Mouse (Mus musculus) liver, embryonic 14.5 days (tissue): ENCODE measurements at regions not wholly inside any gene's neighbourhood (a gene's known extent, or its start where the extent isn't known, plus 50 kb on each side); places are given as distances from the start of the nearest gene placed in this dataset.

Experiments used
- CTCF ChIP-seq: IDR thresholded peaks from 2 replicates; pipeline ENCODE4 v1.5.1; 2016; ENCODE audit warnings: antibody characterized with exemption, low read depth, control low read depth
- EP300 ChIP-seq: IDR thresholded peaks from 2 replicates; pipeline ENCODE4 v1.6.1; 2016; ENCODE audit warnings: antibody characterized with exemption, low read depth

GRCm38 (mm10) chr14:79821352-79822010 lies 50.4 kb upstream of the Pcdh8 start:
- TF ChIP-seq CTCF (no peak), EP300 (no peak)
